Mouse (Mus musculus) gastrocnemius, adult 2 months (tissue): ENCODE data around the gene Mfsd12. TPM values are rescaled to one million over a fixed set of nuclear protein-coding genes. Genes with fewer than 3 reads are reported as not detected.
A peak's percentile ranks its signal among the peaks of the same experiment; 100 is the strongest.

Source experiments
- DNase-seq: peaks from one replicate; pipeline ENCODE4 v3.0.0; 2022
- H3K27ac ChIP-seq: fragments of 200-600 bp; 2 replicates; pipeline ENCODE4 v1.8.1; 2022; ENCODE audit warnings: mild to moderate bottlenecking
- H3K4me3 ChIP-seq: fragments of 200-600 bp; 2 replicates; pipeline ENCODE4 v1.8.1; 2022; ENCODE audit warnings: mild to moderate bottlenecking, moderate library complexity
- CTCF ChIP-seq: fragments of 200-600 bp; IDR thresholded peaks from 2 replicates; pipeline ENCODE4 v1.8.1; 2022; ENCODE audit warnings: antibody characterized with exemption, mild to moderate bottlenecking, moderate library complexity
- intact Hi-C: fragments of 180-260 bp; cut with DNase I; formaldehyde crosslinking; loops from one replicate; pipeline ENCODE4 v1.15.1; 2025
- total RNA-seq, 2 experiments: library from RNA; stranded (reverse); gene quantifications; 2 replicates each; pipeline ENCODE4 v1.2.3; 2021

The Mfsd12 gene
- total RNA-seq, 2 experiments from 2014 or later = 2.2 to 3.3 TPM

GRCm38 (mm10) chr10:81404082-81404481, 46.8 kb downstream of the Mfsd12 start:
- DNase-seq = peak; percentile 44
- no peak for TF ChIP-seq CTCF
- peak overlapping the region; percentile 97 for H3K27ac ChIP-seq
- H3K4me3 ChIP-seq = no peak overlapping the region; the same call in 1 of the 2 replicates
- intact Hi-C loops = no loop called here

GRCm38 (mm10) chr10:81404720-81405119, 47.4 kb downstream of the Mfsd12 start:
- DNase-seq = peak; percentile 62
- intact Hi-C loops = no loop called here
- Histone ChIP-seq H3K27ac (peak overlapping the region; percentile 97), H3K4me3 (peak overlapping the region; percentile 32)
- TF ChIP-seq CTCF = no peak

- peak overlapping the region; percentile 97 for H3K27ac ChIP-seq
- peak; percentile 88 for TF ChIP-seq CTCF
- H3K4me3 ChIP-seq = no peak overlapping the region; the same call in none of the 2 replicates
- peak; percentile 78 for DNase-seq
- intact Hi-C loops = no loop called here
These were observed 48.4 kb downstream of the Mfsd12 start for GRCm38 (mm10) chr10:81405588-81406201.

GRCm38 (mm10) chr10:81406504-81407440, 49.5 kb downstream of the Mfsd12 start:
- peak overlapping the region; percentile 70 for H3K4me3 ChIP-seq
- DNase-seq = peak; percentile 38

GRCm38 (mm10) chr10:81407539-81408423, 50.5 kb downstream of the Mfsd12 start:
- TF ChIP-seq CTCF = no peak
- H3K27ac ChIP-seq = peak overlapping the region; percentile 97
- peak; percentile 77 for DNase-seq
- peak overlapping the region; percentile 70 for H3K4me3 ChIP-seq
- intact Hi-C loops = loop anchor here (2.0 kb wide), 1 partner anchor 27 kb away; no protein-coding TSS in a partner anchor

More at GRCm38 (mm10) chr10:81406504-81407440, 49.5 kb downstream of the Mfsd12 start:
- H3K27ac ChIP-seq = peak overlapping the region; percentile 97
- no peak for TF ChIP-seq CTCF
- intact Hi-C loops = no loop called here

GRCm38 (mm10) chr10:81408424-81408729, 51.1 kb downstream of the Mfsd12 start:
- no peak for DNase-seq
- Histone ChIP-seq H3K27ac (peak overlapping the region; percentile 97), H3K4me3 (peak overlapping the region; percentile 70)
- TF ChIP-seq CTCF = no peak
- intact Hi-C loops = loop anchor here (2.0 kb wide), 1 partner anchor 26 kb away; no protein-coding TSS in a partner anchor

GRCm38 (mm10) chr10:81408871-81409291, 51.6 kb downstream of the Mfsd12 start:
- Histone ChIP-seq H3K27ac (peak overlapping the region; percentile 97), H3K4me3 (peak overlapping the region; percentile 70)
- DNase-seq = peak; percentile 93
- TF ChIP-seq CTCF = peak; percentile 96
- intact Hi-C loops = loop anchor here (2.0 kb wide), 1 partner anchor 26 kb away; no protein-coding TSS in a partner anchor

- intact Hi-C loops = loop anchor here (2.0 kb wide), 1 partner anchor 25 kb away; no protein-coding TSS in a partner anchor
- no peak for TF ChIP-seq CTCF
- DNase-seq = peak; percentile 46
- Histone ChIP-seq H3K27ac (peak overlapping the region; percentile 97), H3K4me3 (peak overlapping the region; percentile 70)
These were observed 52.0 kb downstream of the Mfsd12 start for GRCm38 (mm10) chr10:81409330-81409729.

- intact Hi-C loops = no loop called here
- peak; percentile 37 for DNase-seq
- peak overlapping the region; percentile 70 for H3K4me3 ChIP-seq
- no peak for TF ChIP-seq CTCF
- peak overlapping the region; percentile 97 for H3K27ac ChIP-seq
These were observed 53.1 kb downstream of the Mfsd12 start for GRCm38 (mm10) chr10:81410350-81410749.

- peak overlapping the region; percentile 70 for H3K4me3 ChIP-seq
- peak overlapping the region; percentile 97 for H3K27ac ChIP-seq
- intact Hi-C loops = no loop called here
- no peak for DNase-seq
- TF ChIP-seq CTCF = no peak
These were observed 53.7 kb downstream of the Mfsd12 start for GRCm38 (mm10) chr10:81410981-81411380.

GRCm38 (mm10) chr10:81411471-81412400, 54.4 kb downstream of the Mfsd12 start:
- H3K27ac ChIP-seq = peak overlapping the region; percentile 97
- TF ChIP-seq CTCF = no peak
- H3K4me3 ChIP-seq = peak overlapping the region; percentile 70
- intact Hi-C loops = no loop called here
- peak; percentile 97 for DNase-seq
